Mouse (Mus musculus): ENCODE data around the gene St8sia4.

DNA sequence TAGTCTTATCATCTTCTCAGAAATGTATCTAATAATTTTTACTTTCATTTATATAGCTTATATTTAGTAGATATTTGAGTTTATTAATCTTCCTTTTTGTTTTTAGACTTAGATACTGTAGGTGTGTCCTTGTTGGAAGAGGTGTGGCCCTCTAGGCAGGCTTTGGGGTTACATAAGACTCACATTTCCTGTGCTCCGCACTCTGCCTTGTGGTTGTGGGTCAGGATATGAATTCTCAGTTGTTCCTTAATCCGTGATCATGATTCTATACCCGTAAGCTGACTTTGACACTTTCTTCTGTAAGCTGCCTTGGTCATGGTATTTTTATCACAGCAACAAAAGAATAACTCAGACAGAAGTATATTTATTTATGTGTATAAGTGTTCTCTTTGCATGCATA is 6.7 kb upstream of the St8sia4 start:
- TF ChIP-seq CTCF (IDR thresholded peaks at IDR 0.05; ENCODE audit: low read depth, low read length): no peak
- no peak for TF ChIP-seq POLR2A (IDR thresholded peaks at IDR 0.05; ENCODE audit: borderline replicate concordance, low read depth, low read length)

Data from bone marrow macrophage, adult 2 months (primary cell).